Mouse (Mus musculus): Measurements from ENCODE around the gene Rapgef3. TPM values are rescaled to one million over a fixed set of nuclear protein-coding genes. Genes with fewer than 3 reads are reported as not detected.
A peak's percentile ranks its signal among the peaks of the same experiment; 100 is the strongest.

Gene Rapgef3
- total RNA-seq, 2 experiments from 2014 or later: 32.7 to 33.4 TPM

DNA sequence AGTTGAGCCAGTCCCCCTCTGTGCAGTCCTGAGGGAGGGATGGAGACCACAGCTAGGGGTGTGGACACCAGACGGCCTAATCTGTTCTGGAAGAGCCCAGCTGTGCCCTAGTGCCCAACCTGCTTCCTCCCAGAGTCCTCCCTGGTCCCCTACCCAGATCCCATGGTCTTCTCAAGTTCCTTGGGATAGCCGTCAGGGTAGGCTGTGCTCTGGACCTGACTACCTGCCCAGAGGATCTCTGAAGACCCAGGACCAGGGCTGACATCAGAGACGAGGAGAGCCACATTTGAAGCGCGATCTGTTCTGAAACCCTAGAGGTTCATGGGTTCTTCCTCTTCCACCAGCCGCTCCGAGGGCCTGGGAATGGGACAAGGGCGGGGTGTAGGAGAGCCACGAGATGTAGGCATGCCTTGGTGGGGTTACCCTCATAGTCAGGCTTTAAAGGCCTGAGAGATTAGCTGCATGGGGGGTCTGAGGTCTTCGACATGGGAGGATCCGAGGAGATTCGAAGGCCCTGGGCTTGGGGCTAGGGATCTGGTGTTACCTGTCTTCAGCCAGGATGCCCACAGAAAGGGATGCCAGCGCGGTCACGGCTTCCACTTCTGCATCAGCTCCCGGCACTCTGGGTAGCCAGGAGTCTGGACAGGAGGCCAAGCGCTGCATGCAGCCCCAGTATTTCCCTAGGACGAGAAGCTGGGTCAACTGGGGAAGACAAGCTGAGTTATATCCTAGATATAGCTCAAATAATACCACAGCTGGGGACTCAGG is 25.8 kb upstream of the Rapgef3 start:
- no peak for DNase-seq

DNA sequence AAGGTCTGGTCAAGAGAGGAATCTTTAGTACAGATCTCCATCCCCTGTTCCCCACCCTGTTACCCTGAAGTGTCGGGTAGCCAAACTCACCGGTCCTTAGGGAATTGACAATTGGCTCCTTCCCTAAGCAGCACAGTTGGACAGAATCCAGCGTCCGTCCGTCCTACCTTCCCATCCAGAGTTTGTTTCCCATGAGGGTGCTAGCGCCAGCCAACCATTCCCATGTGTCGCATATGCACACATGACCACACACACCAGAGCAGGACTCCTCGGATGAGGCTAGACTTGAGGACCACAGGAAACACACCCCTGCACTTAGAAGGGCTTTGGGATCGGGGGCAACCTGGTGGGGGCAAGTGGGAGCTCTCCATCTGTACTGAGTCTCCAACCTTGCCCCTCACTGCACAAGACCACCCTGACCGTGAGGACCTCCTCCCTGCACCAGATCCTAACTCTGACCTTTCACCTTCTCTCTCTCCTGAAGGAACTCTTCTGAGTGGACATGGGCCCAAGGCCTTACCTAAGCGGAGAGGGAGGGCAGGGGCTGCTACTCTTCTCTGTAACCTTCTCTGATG is 23.4 kb upstream of the Rapgef3 start:
- DNase-seq: no peak

DNA sequence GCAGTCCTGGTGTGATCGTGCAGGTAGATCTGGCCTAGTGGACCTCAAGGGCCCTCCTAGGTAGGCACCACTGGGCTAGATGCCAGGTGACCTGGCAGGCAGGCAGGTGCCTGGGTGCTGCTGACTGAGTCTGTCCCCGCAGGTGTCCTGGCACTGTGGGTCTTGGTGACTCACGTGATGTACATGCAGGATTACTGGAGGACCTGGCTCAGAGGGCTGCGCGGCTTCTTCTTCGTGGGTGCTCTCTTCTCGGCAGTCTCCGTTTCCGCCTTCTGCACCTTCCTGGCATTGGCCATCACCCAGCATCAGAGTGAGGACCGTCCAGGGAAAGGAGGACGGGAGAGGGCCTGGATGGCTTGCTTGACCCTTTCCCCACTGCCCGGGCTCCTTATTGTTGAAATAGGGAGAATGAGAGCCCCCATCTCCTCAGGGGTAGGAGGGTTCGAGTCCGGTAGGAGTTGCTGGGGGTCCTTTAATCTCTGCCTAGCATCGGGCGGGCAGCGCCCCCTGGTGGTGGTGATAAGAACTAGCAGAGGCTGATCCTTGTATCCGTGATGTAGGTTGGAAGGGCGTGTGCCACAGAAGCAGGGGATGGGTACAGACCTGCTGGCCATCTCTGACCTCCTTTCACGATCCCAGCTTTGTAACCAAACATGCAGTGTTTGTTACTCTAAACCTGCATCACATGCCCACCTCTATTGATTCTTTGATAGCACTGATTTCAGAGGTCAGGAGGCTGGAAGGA is 22.2 kb upstream of the Rapgef3 start:
- DNase-seq: peak; percentile 67

DNA sequence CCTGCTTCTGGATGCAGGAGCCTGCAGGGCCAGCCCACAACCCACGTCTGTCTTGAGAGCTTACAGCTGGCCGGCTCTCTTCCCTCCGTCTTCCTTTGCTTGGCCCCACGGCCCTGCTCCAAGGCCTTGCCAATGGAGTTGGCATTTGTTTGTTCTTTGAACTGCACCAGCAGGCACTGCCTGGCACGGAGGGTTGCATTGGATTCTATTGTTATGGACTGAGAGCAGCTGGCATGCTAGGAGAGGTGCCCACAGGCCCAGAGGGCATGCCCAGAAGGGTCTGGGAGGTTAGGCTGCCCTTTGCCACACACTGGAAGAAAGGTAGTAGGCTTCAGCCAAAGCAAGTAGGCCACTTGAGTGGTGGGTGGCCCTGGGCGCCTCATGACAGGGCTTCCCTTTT is 21.0 kb upstream of the Rapgef3 start:
- DNase-seq: no peak

DNA sequence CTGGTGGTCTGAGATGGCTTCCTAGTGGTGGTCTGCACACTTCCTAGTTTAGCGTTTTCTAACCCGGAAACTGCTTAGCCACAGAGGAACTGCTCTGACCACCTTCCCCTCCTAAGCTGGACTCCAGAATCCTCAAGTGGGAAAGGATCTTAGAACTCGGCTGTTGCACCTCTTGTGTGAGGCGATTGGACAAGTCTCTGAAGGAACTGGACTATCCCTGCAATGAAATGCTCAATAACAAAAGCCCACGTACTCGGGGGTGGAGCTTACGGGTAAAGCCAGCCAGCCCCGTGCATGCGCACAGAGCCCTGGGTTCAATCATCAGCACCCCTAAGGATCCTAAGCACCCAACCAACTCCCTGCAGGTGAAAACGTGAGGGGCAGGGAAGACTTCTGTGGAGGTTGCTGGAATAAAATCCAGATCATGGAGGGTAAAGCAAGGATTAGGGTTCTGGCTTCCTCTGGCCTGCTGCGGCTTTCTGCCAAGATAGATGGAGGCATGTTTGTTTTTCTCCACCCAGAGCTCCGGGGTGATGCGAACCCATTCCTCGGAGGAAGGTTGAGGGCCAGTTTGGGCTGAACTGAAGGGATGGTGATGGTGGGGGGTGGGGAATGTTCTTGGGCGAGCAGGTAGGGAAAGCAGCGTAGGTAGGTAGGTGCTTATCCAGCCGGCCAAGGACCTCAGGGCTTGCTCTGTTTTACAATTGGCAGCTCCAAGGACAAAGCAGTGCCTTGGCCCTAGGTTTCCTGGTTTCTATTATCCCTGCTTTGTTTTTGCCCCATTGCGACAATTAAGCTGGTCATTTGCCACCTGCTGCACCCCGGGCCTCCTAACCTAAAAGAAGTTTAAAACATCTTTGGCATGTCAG is 20.3 kb upstream of the Rapgef3 start:
- no peak for DNase-seq

DNA sequence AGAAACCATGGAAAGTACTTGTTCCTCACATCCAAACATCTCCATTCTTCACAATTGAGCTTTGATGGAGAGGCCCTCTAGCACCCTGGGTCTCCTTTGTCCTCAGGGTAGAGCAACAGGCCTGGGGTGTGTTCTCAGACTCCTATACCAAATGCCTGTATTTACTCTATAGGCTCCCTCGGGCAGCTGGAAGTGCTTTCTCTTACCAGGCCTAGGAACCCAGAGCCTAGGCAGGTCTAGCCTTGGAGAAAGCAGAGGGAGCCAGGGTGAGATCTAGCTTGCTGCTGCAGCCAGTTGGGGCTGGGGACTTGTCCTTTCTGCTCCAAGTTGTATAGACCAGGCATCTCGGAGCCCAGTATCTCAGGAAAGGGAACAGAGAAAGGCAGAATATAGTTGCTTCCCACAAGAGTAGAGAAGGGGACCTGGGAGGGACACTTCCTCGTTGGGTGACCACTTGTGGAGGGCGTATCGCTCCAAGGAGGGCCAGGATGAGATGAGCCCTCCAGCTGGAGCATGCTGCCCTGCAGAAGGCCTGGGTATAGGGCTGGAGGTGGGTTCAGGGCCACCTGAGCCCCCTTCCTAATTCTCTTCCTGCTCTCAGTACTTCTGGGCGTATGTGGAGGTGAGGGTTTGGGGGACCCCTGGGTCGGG is 19.5 kb upstream of the Rapgef3 start:
- no peak for DNase-seq

DNA sequence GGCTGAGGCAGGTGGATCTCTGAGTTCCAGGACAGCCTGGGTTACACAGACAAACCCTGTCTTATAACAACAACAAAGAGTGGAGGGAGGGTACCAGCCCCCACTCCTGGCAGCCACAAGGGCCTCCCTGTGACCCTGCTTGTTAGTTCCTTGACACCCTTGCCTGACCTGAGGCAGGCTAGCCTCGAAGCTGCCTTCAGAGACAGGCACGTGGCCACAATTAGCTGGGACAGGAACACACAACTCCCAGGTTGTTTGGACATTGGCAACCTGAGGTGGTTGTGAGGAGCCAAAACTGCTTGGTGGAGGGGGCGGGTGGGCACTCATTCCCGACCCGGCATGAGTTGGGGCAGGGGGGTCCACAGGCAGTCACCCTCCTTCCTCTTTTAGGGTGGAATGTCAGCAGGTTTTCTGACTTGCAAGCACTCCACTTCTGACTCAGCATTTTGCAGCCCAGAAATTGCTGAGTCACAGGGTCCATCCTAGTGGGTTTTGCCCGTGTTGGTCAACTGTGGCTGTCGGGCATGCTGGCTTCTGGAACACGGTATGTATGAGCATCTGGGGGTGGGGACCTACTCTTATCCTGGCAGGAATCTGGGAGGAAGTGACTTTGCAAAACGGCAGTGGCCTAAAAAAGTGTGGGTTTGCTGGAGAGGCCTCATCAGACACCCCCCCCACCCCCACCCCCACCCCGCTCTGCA is 18.8 kb upstream of the Rapgef3 start:
- no peak for DNase-seq

DNA sequence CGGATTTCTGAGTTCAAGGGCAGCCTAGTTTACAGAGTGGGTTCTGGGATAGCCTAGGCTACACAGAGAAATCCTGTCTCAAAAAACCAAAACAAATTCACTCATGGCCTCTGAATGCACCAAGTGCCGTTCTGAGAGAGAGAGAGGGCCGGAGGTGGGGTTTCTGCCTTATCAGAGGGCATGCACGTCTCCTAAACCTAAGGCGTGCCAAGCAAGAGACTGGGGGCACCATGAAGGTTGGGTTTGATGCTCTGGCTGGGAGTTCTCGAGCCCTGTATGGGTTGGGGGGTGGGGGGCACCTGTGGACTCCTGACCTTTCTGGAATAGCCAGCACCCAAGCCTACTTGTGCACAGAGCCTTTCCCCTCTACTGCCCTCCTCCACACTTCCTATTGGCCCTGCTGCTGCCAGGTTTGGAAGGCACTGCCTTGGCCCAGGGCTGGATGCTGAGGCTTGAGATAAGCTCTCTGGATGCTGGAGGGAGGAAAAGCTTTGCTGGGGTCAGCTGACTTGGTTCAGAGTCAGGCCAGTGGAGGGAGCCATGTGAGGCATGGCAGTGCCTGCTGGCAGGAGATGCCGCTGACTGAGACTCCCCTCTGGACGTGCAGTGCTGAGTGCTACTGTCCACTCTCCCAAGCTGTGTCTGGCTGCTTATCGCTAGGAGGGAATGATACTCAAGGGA is 18.1 kb upstream of the Rapgef3 start:
- DNase-seq: peak; percentile 64

DNA sequence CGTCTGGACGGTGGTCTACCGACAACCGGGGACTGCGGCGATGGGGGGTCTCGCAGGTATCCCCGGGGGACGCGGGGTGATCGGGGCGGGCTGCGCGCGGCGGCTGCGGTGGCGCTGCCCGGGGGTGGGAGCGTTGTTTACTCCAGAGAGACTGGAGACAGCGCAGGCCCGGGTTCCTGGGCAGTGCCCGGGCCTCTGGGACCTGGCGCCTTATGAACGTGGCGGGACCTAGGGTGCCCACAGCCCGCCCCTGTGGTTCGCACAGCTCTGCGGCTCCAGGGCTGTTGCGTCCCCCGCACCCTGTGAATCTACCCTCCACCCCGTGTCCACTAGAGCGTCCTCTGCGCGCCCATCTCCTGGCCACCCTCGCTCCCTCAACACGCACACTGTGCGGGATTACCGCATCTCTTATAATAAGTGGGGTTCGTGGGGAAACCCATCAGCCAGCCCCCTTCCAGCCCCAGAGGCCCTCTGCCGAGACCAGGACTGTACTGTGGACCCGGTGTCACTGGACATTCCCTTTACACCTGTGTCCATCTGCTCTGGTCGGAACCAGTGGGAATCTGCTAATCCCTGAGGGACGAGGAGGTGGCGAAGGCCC is 16.9 kb upstream of the Rapgef3 start:
- DNase-seq: no peak

DNA sequence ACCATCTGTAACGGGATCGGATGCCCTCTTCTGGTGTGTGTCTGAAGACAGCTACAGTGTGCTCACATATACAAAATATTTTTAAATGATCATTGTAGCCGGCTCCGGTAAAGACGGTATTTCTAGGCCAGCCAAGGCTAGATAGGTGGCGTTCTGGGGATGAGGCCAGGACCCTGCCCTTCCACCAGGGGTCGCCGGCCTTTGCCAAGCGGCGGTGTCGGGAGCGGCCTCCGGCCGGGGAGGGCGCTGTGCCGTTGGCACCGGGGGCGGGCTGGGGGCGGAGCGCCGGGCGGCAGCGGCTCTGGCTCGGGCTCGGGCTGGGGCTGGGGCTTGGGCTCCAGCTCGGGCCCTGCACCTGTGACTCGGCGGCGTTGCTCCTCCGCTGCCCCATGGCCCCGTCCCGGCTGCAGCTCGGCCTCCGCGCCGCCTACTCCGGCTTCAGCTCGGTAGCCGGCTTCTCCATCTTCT is 16.4 kb upstream of the Rapgef3 start:
- peak; percentile 94 for DNase-seq

DNA sequence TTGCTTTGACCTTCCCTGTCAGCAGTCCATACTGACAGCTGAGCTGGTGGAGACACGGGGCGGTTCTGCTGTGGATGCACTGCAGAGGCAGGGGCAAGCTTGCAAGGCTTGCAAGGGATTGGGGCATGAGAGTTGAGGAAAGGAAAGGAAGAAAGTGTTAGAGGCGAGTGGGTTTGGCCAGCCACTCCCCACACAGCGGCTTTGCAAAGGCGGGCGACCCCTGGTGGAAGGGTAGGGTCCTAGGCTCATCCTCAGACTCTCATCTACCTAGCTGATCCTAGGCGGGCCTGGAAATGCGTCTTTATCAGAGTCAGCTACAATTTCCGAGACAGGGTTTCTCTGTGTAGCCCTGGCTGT is 15.0 kb upstream of the Rapgef3 start:
- DNase-seq: peak; percentile 88

DNA sequence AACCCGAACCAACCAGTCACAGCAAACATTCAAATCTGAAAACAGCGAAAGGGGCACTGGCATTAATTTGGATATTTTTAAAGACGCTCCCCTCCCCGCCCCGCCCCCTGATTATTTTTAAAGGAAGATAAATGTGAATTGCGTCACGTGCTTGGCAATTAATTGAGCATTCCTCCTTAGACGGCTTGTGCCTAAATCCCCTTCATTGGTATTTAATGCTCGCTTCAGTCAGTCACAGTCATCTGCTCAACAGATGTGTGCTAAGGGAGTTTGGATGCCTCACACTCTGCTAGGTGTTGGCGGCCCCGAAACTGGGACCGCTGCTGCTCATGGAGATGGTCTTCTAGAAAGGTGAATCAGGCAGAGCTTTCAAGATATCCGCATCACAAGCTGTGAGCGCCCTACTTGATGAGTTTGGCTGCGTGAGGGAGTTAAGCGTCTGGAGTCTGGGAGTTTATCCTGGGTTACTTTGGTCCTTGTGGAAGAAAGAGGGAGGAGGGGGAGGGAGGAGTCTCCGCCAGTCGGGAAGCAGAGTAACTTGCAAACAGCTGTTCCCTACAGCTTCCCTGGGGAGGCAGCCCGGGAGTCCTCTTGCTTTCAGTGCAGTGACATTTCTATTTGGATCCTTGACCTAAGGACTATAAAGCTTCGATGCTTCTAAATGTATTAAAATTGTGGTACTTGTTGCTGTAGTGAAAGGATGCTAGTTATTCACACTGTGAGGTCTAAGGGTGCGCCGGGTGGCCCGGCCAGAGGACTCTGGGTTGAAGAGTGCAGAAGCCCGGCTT is 14.4 kb upstream of the Rapgef3 start:
- DNase-seq: peak; percentile 60

DNA sequence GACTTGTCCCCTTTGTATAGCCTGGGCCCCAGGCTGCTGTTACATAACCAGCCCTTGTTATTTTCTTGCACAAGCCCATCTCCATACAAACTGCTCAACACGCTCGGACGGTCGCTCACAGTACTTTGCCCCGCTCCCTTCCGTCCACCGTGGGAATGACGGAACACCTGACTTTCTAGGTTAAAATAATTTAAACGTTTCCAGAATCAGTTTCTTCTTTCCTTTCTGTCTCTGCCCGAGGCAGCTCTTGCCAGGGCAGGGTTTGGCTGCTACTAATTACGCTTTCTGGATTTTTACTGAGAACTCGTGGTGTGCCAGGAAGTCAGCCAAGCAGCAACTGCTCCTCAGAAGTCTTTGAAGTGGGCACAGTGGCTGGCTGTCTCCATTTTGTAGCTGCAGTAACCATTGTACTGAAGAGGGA is 12.8 kb upstream of the Rapgef3 start:
- no peak for DNase-seq

DNA sequence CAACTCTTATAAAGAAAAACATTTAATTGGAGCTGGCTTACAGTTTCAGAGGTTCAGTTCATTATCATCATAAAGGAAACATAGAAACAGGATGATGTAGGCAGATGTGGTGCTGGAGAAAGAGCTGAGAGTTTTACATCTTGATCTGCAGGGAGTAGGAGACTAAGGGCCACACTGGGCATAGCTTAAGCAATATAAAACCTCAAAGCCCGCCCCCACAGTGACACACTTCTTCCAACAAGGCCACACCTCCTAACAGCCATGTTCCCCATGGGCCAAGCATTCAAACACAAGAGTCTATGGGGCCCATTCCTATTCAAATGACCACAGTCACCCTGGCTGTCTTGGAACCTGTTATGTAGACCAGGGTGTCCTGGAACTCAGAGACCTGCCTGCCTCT is 11.8 kb upstream of the Rapgef3 start:
- DNase-seq: no peak

DNA sequence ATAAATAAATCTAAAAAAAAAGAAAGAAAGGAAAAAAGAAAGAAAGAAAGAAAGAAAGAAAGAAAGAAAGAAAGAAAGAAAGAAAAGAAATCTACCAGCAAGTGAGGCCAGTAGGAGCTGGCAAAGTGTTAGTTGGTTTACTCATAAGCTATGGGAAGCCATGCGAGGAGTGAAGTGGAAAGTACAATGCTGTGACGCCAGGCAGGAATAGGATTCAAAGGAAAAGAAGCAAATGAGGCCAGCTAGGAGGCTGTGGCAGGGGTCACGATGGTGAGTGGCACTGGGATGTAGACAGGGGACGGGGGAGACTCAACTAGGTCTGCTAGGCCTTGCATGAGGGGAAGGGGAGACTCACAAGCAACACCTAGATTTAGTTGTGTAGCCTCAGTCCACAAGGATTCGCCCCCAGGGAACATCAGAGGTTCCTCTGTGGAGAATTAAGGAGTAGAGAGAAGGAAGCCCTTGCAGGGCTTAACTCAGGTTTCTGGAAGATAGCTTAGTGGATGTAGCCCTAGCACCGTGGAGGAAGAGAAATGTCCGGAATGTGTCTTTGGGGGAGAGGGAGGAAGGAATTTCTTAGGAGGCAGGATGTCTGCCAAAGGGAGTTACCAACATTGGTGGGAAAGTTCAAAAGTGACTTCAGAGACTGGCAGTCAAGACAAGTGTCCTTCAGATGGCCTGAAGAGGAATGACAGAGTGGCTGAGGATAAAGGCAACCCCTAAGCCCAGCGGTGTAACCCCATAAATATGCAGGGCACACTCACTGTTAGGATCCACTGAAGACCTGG is 10.7 kb upstream of the Rapgef3 start, which contains the start of gene Slc48a1:
Slc48a1 (plus strand) TSS at position 210 of the 788 bp plus-strand sequence.
- no peak for DNase-seq

DNA sequence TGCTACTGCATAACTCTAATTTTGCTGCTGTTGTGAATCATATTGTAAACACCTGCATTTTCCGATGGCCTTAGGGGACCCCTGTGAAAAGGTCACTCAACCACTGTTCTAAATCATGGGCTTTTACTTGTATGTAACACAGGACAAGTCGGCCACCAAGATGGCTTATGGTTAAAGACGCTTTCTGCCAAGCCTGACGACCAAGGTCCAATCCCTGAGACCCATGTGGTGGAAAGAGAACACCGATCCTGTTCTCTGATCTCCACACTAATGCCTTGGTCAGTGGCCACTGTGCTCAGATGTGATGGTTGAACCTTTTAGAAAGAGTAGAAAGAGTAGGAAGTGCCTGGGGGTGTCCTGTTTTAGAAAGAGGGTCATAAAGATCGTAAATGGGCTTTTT is 9.1 kb upstream of the Rapgef3 start:
- no peak for DNase-seq

DNA sequence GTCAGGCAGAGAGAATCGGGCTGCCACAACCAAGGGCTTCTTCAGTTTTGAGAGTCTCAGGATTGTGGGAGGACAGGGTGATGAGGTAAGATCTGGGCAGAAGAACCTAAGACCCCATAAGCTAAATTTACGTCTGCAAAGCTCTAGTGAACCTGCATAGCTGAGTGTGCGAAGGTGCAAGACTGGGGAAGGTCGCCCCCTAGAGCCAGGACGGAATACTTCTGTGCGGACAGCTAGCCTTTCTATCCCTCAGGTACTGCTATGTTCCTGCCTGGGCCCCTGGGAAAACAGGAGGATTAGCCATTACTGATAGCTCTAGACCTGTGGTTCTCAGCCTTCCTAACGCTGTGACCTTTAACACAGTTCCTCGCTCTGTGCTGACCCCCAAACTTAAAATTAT is 8.7 kb upstream of the Rapgef3 start:
- DNase-seq: peak; percentile 87

DNA sequence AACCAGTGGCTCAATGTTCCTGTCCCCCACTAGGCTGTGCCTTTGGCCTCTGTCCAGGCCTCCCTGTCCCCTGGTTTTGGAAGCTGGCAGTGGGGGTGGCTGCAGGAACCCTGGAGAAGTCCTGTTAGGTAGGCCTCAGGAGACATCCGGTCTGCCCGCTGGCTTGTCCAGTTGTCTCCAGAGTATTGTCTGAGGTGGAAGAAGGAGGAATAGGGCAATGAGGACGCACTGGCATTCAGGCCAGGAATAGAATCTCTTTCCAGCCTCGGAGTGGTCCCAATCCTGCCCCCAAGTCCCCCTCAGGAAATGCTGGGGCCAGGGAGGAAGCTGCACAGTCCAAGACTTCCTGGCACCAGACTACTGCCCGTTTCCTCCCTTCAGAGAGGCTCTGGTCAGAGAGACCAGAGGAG is 6.2 kb upstream of the Rapgef3 start:
- peak; percentile 55 for DNase-seq

DNA sequence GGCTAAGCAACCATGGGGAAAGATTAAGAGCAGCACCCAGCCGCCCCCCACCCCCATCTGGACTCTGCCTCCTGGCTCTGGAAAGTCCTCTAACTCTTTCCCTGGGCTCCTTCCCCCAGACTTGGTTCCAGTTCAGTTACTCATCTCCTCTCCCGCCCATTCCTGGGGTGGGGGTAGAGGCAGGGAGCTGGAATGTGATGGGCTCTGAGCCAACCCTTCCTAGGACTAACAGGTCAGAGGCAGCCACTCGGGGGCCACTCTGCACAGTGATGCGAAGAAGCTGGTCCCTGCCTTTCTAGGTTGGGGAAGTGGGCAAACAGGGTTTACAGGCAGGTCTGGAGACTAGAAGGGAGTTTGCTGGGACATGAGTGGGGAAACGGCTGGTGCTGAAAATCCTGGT is 5.3 kb upstream of the Rapgef3 start:
- peak; percentile 87 for DNase-seq
